Mouse (Mus musculus) brain, adult 10 weeks (tissue): Measurements from ENCODE around the gene Fam209. TPM values are rescaled to one million over a fixed set of nuclear protein-coding genes. Genes with fewer than 3 reads are reported as not detected.

Experiments used
- polyA plus RNA-seq: library from polyadenylated mRNA; stranded (reverse); fragments of 350-450 nt; fragmentation: Illumina TruSeq; extraction: RNeasy Lipid Tissue Mini Kit (QIAGEN cat#74804); gene quantifications from one replicate; pipeline ENCODE4 v1.2.3, GENCODE M21; 2015; ENCODE audit warnings: low read depth, low replicate concordance

The Fam209 gene
- not detected for polyA plus RNA-seq

DNA sequence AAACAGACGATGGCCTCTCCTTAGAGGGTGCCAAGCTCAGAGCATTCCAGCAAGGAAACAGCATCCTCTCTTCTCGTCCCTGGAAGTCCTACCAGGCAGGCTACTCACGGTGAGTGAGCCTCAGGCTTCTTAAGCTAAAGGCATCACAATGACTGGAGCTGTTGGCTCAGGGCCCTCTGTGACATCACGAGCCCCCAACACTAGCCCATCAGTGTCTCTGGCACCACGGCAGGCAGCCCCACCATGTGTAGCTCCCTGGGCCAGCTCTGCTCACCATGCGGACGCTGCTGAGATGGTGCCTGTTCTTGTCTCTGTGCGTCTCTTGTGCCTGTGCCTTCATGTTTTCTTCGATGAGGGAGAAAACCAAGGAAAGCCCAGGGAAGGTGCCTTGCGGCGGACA is at the start of gene Fam209:
Gene Fam209 (plus strand): TSS at position 203 of the 400 bp plus-strand sequence.

DNA sequence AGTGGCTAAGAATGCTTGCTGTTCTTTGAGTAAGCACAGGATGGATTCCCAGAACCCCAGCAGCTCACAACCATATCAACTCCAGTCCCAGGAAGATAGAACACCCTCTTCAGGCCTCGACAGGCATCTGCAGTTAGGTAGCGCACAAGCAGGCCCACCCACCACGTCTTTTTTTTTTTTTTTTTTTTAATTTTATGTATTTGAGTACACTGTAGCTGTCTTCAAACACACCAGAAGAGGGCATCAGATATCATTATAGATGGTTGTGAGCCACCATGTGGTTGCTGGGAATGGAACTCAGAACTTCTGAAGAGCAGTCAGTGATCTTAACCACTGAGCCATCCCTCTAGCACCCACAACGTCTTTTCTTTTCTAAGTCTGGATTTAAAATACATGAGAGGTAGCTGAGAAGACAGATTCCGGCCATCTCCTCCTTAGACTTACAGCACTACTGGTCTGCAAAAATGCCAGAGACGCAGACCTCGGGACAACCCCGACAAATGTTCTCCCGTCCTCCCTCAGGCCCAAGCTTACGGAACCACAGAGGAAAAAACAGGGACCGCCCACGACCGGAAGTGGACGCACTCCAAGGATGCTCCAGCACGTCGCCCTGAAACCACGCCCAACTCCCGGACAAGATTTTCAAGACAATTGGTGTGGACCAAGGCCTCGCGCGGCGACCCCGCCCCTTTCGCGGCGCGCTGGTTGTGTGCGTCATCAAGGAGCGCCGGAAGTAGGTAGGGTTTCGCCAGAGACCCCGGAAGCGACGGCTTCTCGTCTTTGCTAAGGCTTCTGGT is 32.3 kb upstream of the Fam209 start, which contains the start of gene Rtf2:
Gene Rtf2 (plus strand): TSS at position 714 of the 797 bp plus-strand sequence.

DNA sequence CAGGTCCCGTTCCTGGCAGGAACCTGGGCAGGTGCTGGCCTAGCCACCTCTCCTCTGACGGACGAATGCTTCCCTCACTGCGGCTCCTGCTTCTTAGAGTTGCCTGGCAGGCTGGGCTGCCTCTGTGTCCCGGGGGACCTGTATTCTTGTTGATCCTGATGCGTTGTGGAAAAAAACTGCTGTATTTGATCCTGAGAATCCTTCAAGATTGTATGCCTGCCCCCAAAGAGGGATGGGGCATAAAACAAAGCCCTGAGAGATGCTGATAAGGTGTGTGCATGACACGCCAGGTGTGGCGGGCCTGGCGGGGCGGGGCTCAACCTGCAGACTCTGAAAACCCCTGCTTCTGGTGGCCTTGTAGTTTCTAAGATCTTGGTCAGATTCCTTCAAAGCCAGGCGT is 13.8 kb upstream of the Fam209 start, which contains the start of gene Gcnt7:
Gene Gcnt7 (minus strand): TSS at position 101 of the 400 bp plus-strand sequence.

Other genes starting within 250 kb of the Fam209 start
- gene Mc3r, start 224.0 kb upstream of the Fam209 start, polyA plus RNA-seq = 0.22 TPM
- gene Fam210b, start 127.0 kb upstream of the Fam209 start, polyA plus RNA-seq = 18.7 TPM
- 1.6 TPM for gene Aurka, start 102.0 kb upstream of the Fam209 start, polyA plus RNA-seq
- gene Cstf1, start 101.8 kb upstream of the Fam209 start, polyA plus RNA-seq = 19.5 TPM
- 0.43 TPM for gene Cass4, start 78.7 kb upstream of the Fam209 start, polyA plus RNA-seq
- gene Rtf2, start 32.0 kb upstream of the Fam209 start, polyA plus RNA-seq = 89.7 TPM
- not detected for gene Gcnt7, start 13.9 kb upstream of the Fam209 start, polyA plus RNA-seq
- not detected for gene Tfap2c, start 77.1 kb downstream of the Fam209 start, polyA plus RNA-seq